Comparison of ENCODE assay signal across 8 mouse cellular contexts in genomic region chr1:190944109-190944760, GRCm38 (mm10). TPM values are rescaled to one million over a fixed set of nuclear protein-coding genes. Genes with fewer than 3 reads are reported as not detected.
DNase-seq lines count a peak whose midpoint lies in the region; ATAC-seq lines count a peak whose summit lies in the region.

No protein-coding gene starts in this region.

- no peak overlapping the region for H3K9ac ChIP-seq in limb, embryonic 11.5 days (ENCODE audit: low read length)
- no peak overlapping the region for H3K9ac ChIP-seq in midbrain, embryonic 15.5 days

- H3K27ac ChIP-seq in heart, embryonic 10.5 days = no peak overlapping the region
- H3K27ac ChIP-seq in limb, embryonic 11.5 days (replicated peaks; ENCODE audit: low read depth, low read length) = no peak overlapping the region
- H3K27ac ChIP-seq in midbrain, embryonic 15.5 days = no peak overlapping the region

- no peak overlapping the region for H3K4me2 ChIP-seq in limb, embryonic 11.5 days (ENCODE audit: low read depth, severe bottlenecking)
- no peak overlapping the region for H3K4me2 ChIP-seq in midbrain, embryonic 15.5 days

- peak; percentile 57; the same call in 1 of the 2 replicates for ATAC-seq in limb, embryonic 11.5 days (ENCODE audit: insufficient number of reproducible peaks, low FRiP score, low TSS enrichment, low read depth)
- peak; percentile 82; the same call in 1 of the 2 replicates for ATAC-seq in midbrain, embryonic 15.5 days (replicated peaks)

- peaks cover 85% of the 10 kb centered on the region for H3K36me3 ChIP-seq in heart, embryonic 10.5 days
- peaks cover 19% of the 10 kb centered on the region; the same call in 1 of the 2 replicates for H3K36me3 ChIP-seq in limb, embryonic 11.5 days (ENCODE audit: control insufficient read depth, insufficient read depth, low read length)
- H3K36me3 ChIP-seq in midbrain, embryonic 15.5 days (replicated peaks) = peaks cover 68% of the 10 kb centered on the region

- WGBS in heart, embryonic 10.5 days = 52% methylated on average over 6 of the region's 6 CpGs
- WGBS in limb, embryonic 11.5 days = 53% methylated on average over 6 of the region's 6 CpGs
- 54% methylated on average over 6 of the region's 6 CpGs for WGBS in midbrain, embryonic 15.5 days

- 0 out of 2 replicates have a peak, but pooled peaks cover 4% of the 10 kb centered on the region for H3K4me1 ChIP-seq in heart, embryonic 10.5 days
- H3K4me1 ChIP-seq in limb, embryonic 11.5 days (ENCODE audit: control insufficient read depth, insufficient read depth, low read length) = no peaks in the 10 kb centered on the region
- H3K4me1 ChIP-seq in midbrain, embryonic 15.5 days = no peaks in the 10 kb centered on the region

- peak; percentile 73 to 90 for DNase-seq in heart, adult 18-20 months
- no peak for DNase-seq in heart, embryonic 10.5 days (ENCODE audit: low spot score)
- DNase-seq in cerebellum, postnatal 4 days (ENCODE audit: low spot score in 2 of 2) = peak; percentile 56 to 81
- DNase-seq in gastrocnemius, adult 8-10 months (ENCODE audit: low spot score in 2 of 2) = peak; percentile 51 to 53
- DNase-seq in kidney, adult 11 months = peak; percentile 52
- DNase-seq in limb, embryonic 11.5 days (ENCODE audit: low spot score) = peak; percentile 80
- DNase-seq in spleen, postnatal 14 days (ENCODE audit: low spot score in 2 of 2) = peak; percentile 18 to 47

- no peaks in the 10 kb centered on the region for H3K9me3 ChIP-seq in heart, embryonic 10.5 days
- no peaks in the 10 kb centered on the region for H3K9me3 ChIP-seq in limb, embryonic 11.5 days (ENCODE audit: control insufficient read depth, low read length)
- no peaks in the 10 kb centered on the region for H3K9me3 ChIP-seq in midbrain, embryonic 15.5 days

- no peak overlapping the region for H3K4me3 ChIP-seq in heart, embryonic 10.5 days
- no peak overlapping the region for H3K4me3 ChIP-seq in limb, embryonic 11.5 days (ENCODE audit: low read depth, low read length)
- H3K4me3 ChIP-seq in midbrain, embryonic 15.5 days = no peak overlapping the region

- H3K27me3 ChIP-seq in heart, embryonic 10.5 days (ENCODE audit: insufficient read depth, poor library complexity, severe bottlenecking) = no peaks in the 10 kb centered on the region
- no peaks in the 10 kb centered on the region for H3K27me3 ChIP-seq in limb, embryonic 11.5 days (ENCODE audit: control insufficient read depth, insufficient read depth, low read length)
- H3K27me3 ChIP-seq in midbrain, embryonic 15.5 days (replicated peaks) = no peaks in the 10 kb centered on the region

RNA-seq across cellular contexts. Expression of gene Angel2, which starts 19.3 kb away (rescaled TPM):
- total RNA-seq in heart, adult 18-20 months (2021) = 10 to 100 TPM; 23.2 to 28.2 TPM
- 33.4 and 38.8 TPM in 2 replicates for polyA plus RNA-seq in heart, embryonic 10.5 days (2016; fragmentation: Nextera tagmentation; extraction: Ambion mirVana)
- 10 to 100 TPM; 28.5 to 38.6 (median 28.8) TPM for total RNA-seq in gastrocnemius, adult 8-10 months (2022)
- polyA plus RNA-seq in limb, embryonic 11.5 days (2014; fragmentation: Nextera tagmentation; extraction: Ambion mirVana) = 56.7 and 59.0 TPM in 2 replicates
- polyA plus RNA-seq in midbrain, embryonic 15.5 days (2015; fragmentation: Nextera tagmentation; extraction: Ambion mirVana) = 51.5 and 53.2 TPM in 2 replicates

RNA-seq across cellular contexts. Expression of gene Rps6kc1, which starts 32.7 kb away (rescaled TPM):
- total RNA-seq in heart, adult 18-20 months (2021) = 10 to 100 TPM; 16.6 to 19.8 TPM
- polyA plus RNA-seq in heart, embryonic 10.5 days (2016; fragmentation: Nextera tagmentation; extraction: Ambion mirVana) = 13.2 and 15.3 TPM in 2 replicates
- total RNA-seq in gastrocnemius, adult 8-10 months (2022) = 10 to 100 TPM; 16.5 to 18.5 (median 17.4) TPM
- 15.4 and 17.1 TPM in 2 replicates for polyA plus RNA-seq in limb, embryonic 11.5 days (2014; fragmentation: Nextera tagmentation; extraction: Ambion mirVana)
- polyA plus RNA-seq in midbrain, embryonic 15.5 days (2015; fragmentation: Nextera tagmentation; extraction: Ambion mirVana) = 34.6 and 36.9 TPM in 2 replicates

RNA-seq across cellular contexts. Expression of gene Vash2, which starts 34.9 kb away (rescaled TPM):
- under 1 TPM; 0.20 to 0.33 TPM for total RNA-seq in heart, adult 18-20 months (2021)
- polyA plus RNA-seq in heart, embryonic 10.5 days (2016; fragmentation: Nextera tagmentation; extraction: Ambion mirVana) = 56.7 and 78.7 TPM in 2 replicates
- total RNA-seq in gastrocnemius, adult 8-10 months (2022) = under 1 TPM; 0.35 to 0.94 (median 0.68) TPM
- 76.6 and 77.7 TPM in 2 replicates for polyA plus RNA-seq in limb, embryonic 11.5 days (2014; fragmentation: Nextera tagmentation; extraction: Ambion mirVana)
- polyA plus RNA-seq in midbrain, embryonic 15.5 days (2015; fragmentation: Nextera tagmentation; extraction: Ambion mirVana) = 78.1 and 85.0 TPM in 2 replicates
